Mouse (Mus musculus): ENCODE data around the gene Olfr1197. TPM values are rescaled to one million over a fixed set of nuclear protein-coding genes. Genes with fewer than 3 reads are reported as not detected.

Gene Olfr1197
- total RNA-seq (2015; ENCODE audit: low replicate concordance) (not detected in 2 replicates), total RNA-seq (2017; ENCODE audit: low replicate concordance) (not detected in 2 replicates)

DNA sequence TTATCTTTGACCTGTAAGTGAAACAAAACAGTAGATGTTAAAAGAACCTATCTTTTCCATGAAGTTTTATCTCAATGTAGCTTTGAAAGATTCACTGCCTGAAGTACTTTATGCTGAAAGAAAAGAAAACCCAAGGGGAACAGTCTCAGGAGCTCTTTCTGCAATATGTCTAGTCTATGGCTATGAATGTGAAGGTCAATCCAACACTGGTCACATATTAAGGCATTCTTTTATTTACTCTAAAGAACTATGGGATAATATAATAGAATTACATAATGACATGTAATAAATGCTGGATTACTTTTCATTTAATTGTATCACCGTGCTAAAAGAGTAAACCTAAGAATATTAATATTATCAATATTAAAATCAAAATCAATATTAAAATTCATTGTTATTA, at the start of gene Olfr1197:
Olfr1197 (minus strand) TSS at position 101 of the 400 bp plus-strand sequence.
- no peak for ATAC-seq (replicated peaks; ENCODE audit: low FRiP score, poor library complexity, severe bottlenecking)

DNA sequence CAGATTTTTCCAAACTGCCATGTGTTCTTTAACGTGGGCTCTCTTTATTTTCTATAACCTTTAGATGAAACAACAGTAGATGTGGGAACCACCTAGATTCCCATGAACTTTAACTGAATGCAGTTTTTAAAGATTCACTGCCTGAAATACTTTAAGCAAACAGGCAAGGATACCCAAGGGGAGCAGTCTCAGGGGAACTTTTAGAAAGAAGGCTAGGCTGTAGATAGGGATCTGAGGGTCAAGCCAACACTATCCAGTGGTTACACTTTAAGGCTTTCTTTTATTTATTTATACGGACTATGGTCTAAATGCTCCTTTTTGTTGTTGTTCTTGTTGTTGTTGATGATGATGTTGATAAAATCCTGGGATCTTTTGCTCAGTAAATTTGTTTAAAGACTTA, 38.2 kb upstream of the Olfr1197 start, which contains the start of gene Olfr1200:
Olfr1200 (minus strand) TSS at position 101 of the 400 bp plus-strand sequence.
- no peak for ATAC-seq (replicated peaks; ENCODE audit: low FRiP score, poor library complexity, severe bottlenecking)

DNA sequence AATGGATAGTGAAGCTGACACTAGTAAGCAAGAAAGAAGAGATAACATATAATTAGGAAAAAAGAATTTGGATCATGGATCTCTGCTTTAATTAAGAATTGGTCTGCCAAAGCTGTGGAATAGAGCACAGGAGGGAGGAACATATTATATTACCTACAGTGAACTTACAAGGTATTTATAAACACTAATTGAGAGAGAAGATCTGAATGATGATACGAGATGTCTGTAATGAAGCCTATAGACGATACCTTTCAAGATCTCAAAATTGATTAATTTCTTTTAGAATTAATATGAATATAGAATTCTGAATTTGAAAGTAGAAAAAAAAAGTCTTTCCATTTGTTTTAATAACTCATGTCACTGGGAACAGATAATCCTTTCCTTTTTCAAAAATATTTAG, 28.2 kb upstream of the Olfr1197 start, which contains the start of gene Olfr1199:
Olfr1199 (minus strand) TSS at position 101 of the 400 bp plus-strand sequence.
- no peak for ATAC-seq (replicated peaks; ENCODE audit: low FRiP score, poor library complexity, severe bottlenecking)

DNA sequence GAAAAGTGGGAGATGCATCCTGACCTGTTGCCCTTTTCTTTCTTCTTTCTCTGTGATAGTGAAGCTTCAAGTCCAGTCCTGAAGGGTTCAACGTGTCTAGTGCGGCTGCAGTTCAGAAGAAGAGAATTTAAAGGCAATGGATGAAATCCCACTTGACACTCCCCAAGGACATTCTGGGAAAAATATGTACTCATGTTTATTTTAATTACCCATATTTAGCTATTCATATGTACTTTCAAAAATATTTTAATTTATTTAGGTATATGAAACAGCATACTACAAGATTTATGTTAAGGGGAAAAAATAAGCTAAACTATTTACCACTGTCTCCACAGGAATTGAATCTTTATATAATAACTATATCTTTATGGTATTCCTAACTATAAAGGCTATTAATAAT, 19.1 kb upstream of the Olfr1197 start, which contains the start of gene Olfr1198:
Olfr1198 (minus strand) TSS at position 101 of the 400 bp plus-strand sequence.
- no peak for ATAC-seq (replicated peaks; ENCODE audit: low FRiP score, poor library complexity, severe bottlenecking)

DNA sequence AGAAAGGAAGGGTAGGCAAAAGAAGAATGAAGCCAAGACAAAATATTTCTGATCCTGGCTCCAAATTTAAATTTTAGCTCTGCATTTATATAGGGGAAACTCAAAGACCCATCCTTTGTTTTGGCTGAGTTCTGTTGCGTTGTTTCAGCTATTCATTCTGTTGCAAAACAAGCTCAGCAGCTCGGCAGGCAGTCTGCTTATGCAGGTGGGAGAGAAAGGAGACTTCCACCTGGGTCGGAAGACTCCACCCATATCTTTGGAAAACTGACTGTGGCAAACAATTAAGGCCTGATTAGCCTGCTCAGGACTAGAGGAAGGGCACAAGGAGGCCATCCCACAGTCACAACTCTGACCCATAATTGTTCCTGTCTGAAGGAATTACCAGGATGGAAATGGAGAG, 11.2 kb upstream of the Olfr1197 start:
- ATAC-seq (replicated peaks; ENCODE audit: low FRiP score, poor library complexity, severe bottlenecking), result no peak

DNA sequence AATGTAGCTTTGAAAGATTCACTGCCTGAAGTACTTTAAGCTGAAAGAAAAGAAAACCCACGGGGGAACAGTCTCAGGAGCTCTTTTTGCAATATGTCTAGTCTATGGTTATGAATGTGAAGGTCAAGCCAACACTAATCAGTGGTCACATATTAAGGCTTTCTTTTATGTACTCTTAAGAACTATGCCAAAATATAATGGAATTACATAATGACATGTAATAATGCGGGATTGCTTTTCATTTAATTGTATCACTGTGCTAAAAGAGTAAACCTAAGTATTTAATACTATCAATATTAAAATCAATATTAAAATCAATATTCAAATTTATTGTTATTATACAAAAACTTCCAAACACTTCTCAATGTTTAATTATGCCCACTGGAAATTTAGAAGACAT, 27.7 kb downstream of the Olfr1197 start, which contains the start of gene Olfr1196:
Olfr1196 (minus strand) TSS at position 101 of the 400 bp plus-strand sequence.
- ATAC-seq (replicated peaks; ENCODE audit: low FRiP score, poor library complexity, severe bottlenecking), result no peak

DNA sequence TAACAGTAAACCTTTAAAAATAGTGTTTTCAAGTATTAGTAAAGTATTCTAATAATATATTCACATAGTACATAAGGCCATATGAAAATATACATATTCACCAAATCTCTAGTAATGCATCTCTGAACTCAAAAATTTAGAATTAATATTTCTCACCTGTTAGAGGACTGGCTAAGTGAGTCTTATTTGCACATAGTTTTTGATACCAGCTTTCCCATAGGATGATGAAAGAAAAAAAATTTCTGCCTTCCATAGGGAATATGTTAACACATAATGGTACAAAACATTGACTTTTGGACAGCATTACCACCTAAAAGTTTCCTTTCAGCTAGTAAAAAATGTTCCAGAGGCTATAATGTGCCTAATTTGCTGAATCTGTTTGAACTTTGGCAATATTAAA, 43.1 kb downstream of the Olfr1197 start, which contains the start of gene Olfr1195:
Olfr1195 (minus strand) TSS at position 101 of the 400 bp plus-strand sequence.
- no peak for ATAC-seq (replicated peaks; ENCODE audit: low FRiP score, poor library complexity, severe bottlenecking)

Other genes starting within 250 kb of the Olfr1197 start
- gene Olfr1184, start 248.8 kb downstream of the Olfr1197 start, total RNA-seq (2015; ENCODE audit: low replicate concordance), result not detected in 2 replicates
- gene Olfr1184, start 248.8 kb downstream of the Olfr1197 start, total RNA-seq (2017; ENCODE audit: low replicate concordance), result not detected in 2 replicates
- not detected in 2 replicates for gene Olfr1185-ps1, start 239.0 kb downstream of the Olfr1197 start, total RNA-seq (2015; ENCODE audit: low replicate concordance)
- gene Olfr1185-ps1, start 239.0 kb downstream of the Olfr1197 start, total RNA-seq (2017; ENCODE audit: low replicate concordance), result not detected in 2 replicates
- not detected in 2 replicates for gene Olfr1186, start 213.8 kb downstream of the Olfr1197 start, total RNA-seq (2015; ENCODE audit: low replicate concordance)
- gene Olfr1186, start 213.8 kb downstream of the Olfr1197 start, total RNA-seq (2017; ENCODE audit: low replicate concordance), result not detected in 2 replicates
- gene Olfr1188, start 175.4 kb downstream of the Olfr1197 start, total RNA-seq (2015; ENCODE audit: low replicate concordance), result not detected in 2 replicates
- gene Olfr1188, start 175.4 kb downstream of the Olfr1197 start, total RNA-seq (2017; ENCODE audit: low replicate concordance), result not detected in 2 replicates
- gene Olfr1189, start 145.9 kb downstream of the Olfr1197 start, total RNA-seq (2015; ENCODE audit: low replicate concordance), result not detected in 2 replicates
- not detected in 2 replicates for gene Olfr1189, start 145.9 kb downstream of the Olfr1197 start, total RNA-seq (2017; ENCODE audit: low replicate concordance)
- gene Olfr1191-ps1, start 91.8 kb downstream of the Olfr1197 start, total RNA-seq (2015; ENCODE audit: low replicate concordance), result not detected in 2 replicates
- gene Olfr1191-ps1, start 91.8 kb downstream of the Olfr1197 start, total RNA-seq (2017; ENCODE audit: low replicate concordance), result not detected in 2 replicates
- not detected in 2 replicates for gene Olfr1192-ps1, start 83.9 kb downstream of the Olfr1197 start, total RNA-seq (2015; ENCODE audit: low replicate concordance)
- 0.14 TPM in 1 of 2 replicates, not detected in the other for gene Olfr1192-ps1, start 83.9 kb downstream of the Olfr1197 start, total RNA-seq (2017; ENCODE audit: low replicate concordance)
- not detected in 2 replicates for gene Olfr1193, start 56.7 kb downstream of the Olfr1197 start, total RNA-seq (2015; ENCODE audit: low replicate concordance)
- gene Olfr1193, start 56.7 kb downstream of the Olfr1197 start, total RNA-seq (2017; ENCODE audit: low replicate concordance), result not detected in 2 replicates
- not detected in 2 replicates for gene Olfr1195, start 43.2 kb downstream of the Olfr1197 start, total RNA-seq (2015; ENCODE audit: low replicate concordance)
- not detected in 2 replicates for gene Olfr1195, start 43.2 kb downstream of the Olfr1197 start, total RNA-seq (2017; ENCODE audit: low replicate concordance)
- not detected in 2 replicates for gene Olfr1196, start 27.8 kb downstream of the Olfr1197 start, total RNA-seq (2015; ENCODE audit: low replicate concordance)
- gene Olfr1196, start 27.8 kb downstream of the Olfr1197 start, total RNA-seq (2017; ENCODE audit: low replicate concordance), result not detected in 2 replicates
- gene Olfr1198, start 19.0 kb upstream of the Olfr1197 start, total RNA-seq (2015; ENCODE audit: low replicate concordance), result not detected in 2 replicates
- not detected in 2 replicates for gene Olfr1198, start 19.0 kb upstream of the Olfr1197 start, total RNA-seq (2017; ENCODE audit: low replicate concordance)
- not detected in 2 replicates for gene Olfr1199, start 28.1 kb upstream of the Olfr1197 start, total RNA-seq (2015; ENCODE audit: low replicate concordance)
- gene Olfr1199, start 28.1 kb upstream of the Olfr1197 start, total RNA-seq (2017; ENCODE audit: low replicate concordance), result not detected in 2 replicates
- not detected in 2 replicates for gene Olfr1200, start 38.1 kb upstream of the Olfr1197 start, total RNA-seq (2015; ENCODE audit: low replicate concordance)
- not detected in 2 replicates for gene Olfr1200, start 38.1 kb upstream of the Olfr1197 start, total RNA-seq (2017; ENCODE audit: low replicate concordance)
- not detected in 2 replicates for gene Olfr1201, start 60.7 kb upstream of the Olfr1197 start, total RNA-seq (2015; ENCODE audit: low replicate concordance)
- gene Olfr1201, start 60.7 kb upstream of the Olfr1197 start, total RNA-seq (2017; ENCODE audit: low replicate concordance), result not detected in 2 replicates
- gene Olfr1202, start 82.1 kb upstream of the Olfr1197 start, total RNA-seq (2015; ENCODE audit: low replicate concordance), result not detected in 2 replicates
- gene Olfr1202, start 82.1 kb upstream of the Olfr1197 start, total RNA-seq (2017; ENCODE audit: low replicate concordance), result not detected in 2 replicates
- gene Olfr1205, start 97.4 kb upstream of the Olfr1197 start, total RNA-seq (2015; ENCODE audit: low replicate concordance), result not detected in 2 replicates
- 0.28 TPM in 1 of 2 replicates, not detected in the other for gene Olfr1205, start 97.4 kb upstream of the Olfr1197 start, total RNA-seq (2017; ENCODE audit: low replicate concordance)
- 14.6 TPM in 1 of 2 replicates, not detected in the other for gene Olfr1204, start 116.9 kb upstream of the Olfr1197 start, total RNA-seq (2015; ENCODE audit: low replicate concordance)
- gene Olfr1204, start 116.9 kb upstream of the Olfr1197 start, total RNA-seq (2017; ENCODE audit: low replicate concordance), result not detected in 2 replicates
- not detected in 2 replicates for gene Olfr1206, start 130.9 kb upstream of the Olfr1197 start, total RNA-seq (2015; ENCODE audit: low replicate concordance)
- gene Olfr1206, start 130.9 kb upstream of the Olfr1197 start, total RNA-seq (2017; ENCODE audit: low replicate concordance), result not detected in 2 replicates
- not detected in 2 replicates for gene Olfr1208, start 169.9 kb upstream of the Olfr1197 start, total RNA-seq (2015; ENCODE audit: low replicate concordance)
- gene Olfr1208, start 169.9 kb upstream of the Olfr1197 start, total RNA-seq (2017; ENCODE audit: low replicate concordance), result not detected in 2 replicates
- not detected in 2 replicates for gene Olfr1209, start 182.8 kb upstream of the Olfr1197 start, total RNA-seq (2015; ENCODE audit: low replicate concordance)
- gene Olfr1209, start 182.8 kb upstream of the Olfr1197 start, total RNA-seq (2017; ENCODE audit: low replicate concordance), result not detected in 2 replicates
- not detected in 2 replicates for gene Olfr1211, start 205.7 kb upstream of the Olfr1197 start, total RNA-seq (2015; ENCODE audit: low replicate concordance)
- gene Olfr1211, start 205.7 kb upstream of the Olfr1197 start, total RNA-seq (2017; ENCODE audit: low replicate concordance), result not detected in 2 replicates
- not detected in 2 replicates for gene Olfr1212, start 221.6 kb upstream of the Olfr1197 start, total RNA-seq (2015; ENCODE audit: low replicate concordance)
- gene Olfr1212, start 221.6 kb upstream of the Olfr1197 start, total RNA-seq (2017; ENCODE audit: low replicate concordance), result 0.43 TPM in 1 of 2 replicates, not detected in the other
- gene Gm13762, start 247.9 kb upstream of the Olfr1197 start, total RNA-seq (2015; ENCODE audit: low replicate concordance), result not detected in 2 replicates
- gene Gm13762, start 247.9 kb upstream of the Olfr1197 start, total RNA-seq (2017; ENCODE audit: low replicate concordance), result not detected in 2 replicates